Mouse (Mus musculus) CH12.LX (cell line): ENCODE results near the gene Actr1b. TPM values are rescaled to one million over a fixed set of nuclear protein-coding genes. Genes with fewer than 3 reads are reported as not detected.
A peak's percentile ranks its signal among the peaks of the same experiment; 100 is the strongest.

Experiments
- DNase-seq: peaks from one replicate; pipeline ENCODE4 v3.0.0-alpha.2; 2013; ENCODE audit errors: extremely low read depth
- H3K27ac ChIP-seq: 2 replicates; pipeline ENCODE4 v1.5.1; 2012; ENCODE audit warnings: low read depth, mild to moderate bottlenecking, control low read depth, moderate library complexity; ENCODE audit not compliant: insufficient read depth
- H3K27me3 ChIP-seq: replicated peaks from 2 replicates; pipeline ENCODE3; 2012; ENCODE audit warnings: inconsistent platforms
- H3K36me3 ChIP-seq, 2 experiments: replicated peaks in 1 of 2; 2 replicates each; pipeline versions ENCODE3 to v1.6.1; 2012; ENCODE audit warnings: inconsistent platforms in 1 of 2, low read length in 1 of 2, mild to moderate bottlenecking in 1 of 2, mixed read lengths in 1 of 2, moderate library complexity in 1 of 2; ENCODE audit not compliant: control insufficient read depth in 1 of 2, insufficient read depth in 1 of 2
- H3K4me1 ChIP-seq, 2 experiments: 2 replicates each; pipeline ENCODE4 v1.6.1; 2012; ENCODE audit warnings: inconsistent platforms in 1 of 2, moderate library complexity in 1 of 2; ENCODE audit not compliant: insufficient read depth in 2 of 2, control insufficient read depth in 1 of 2
- H3K4me2 ChIP-seq: 2 replicates; pipeline ENCODE4 v1.6.1; 2012; ENCODE audit warnings: low read depth, mild to moderate bottlenecking, control low read depth; ENCODE audit not compliant: poor library complexity, insufficient read depth, severe bottlenecking
- H3K4me3 ChIP-seq, 3 experiments: fragments of 150-350 bp in 1 of 3; sonication (generic) in 1 of 3; replicated peaks in 1 of 3; 2 replicates each; pipeline versions ENCODE3 to v1.5.1; 2011 to 2012; ENCODE audit warnings: low read depth in 2 of 3, low read length in 2 of 3, mild to moderate bottlenecking in 2 of 3, moderate library complexity in 2 of 3, control low read depth in 1 of 3, improper control_type of control experiment in 1 of 3, inconsistent platforms in 1 of 3, mixed read lengths in 1 of 3; ENCODE audit not compliant: poor library complexity in 1 of 3
- H3K79me2 ChIP-seq: replicated peaks from 2 replicates; pipeline ENCODE4 v1.6.1; 2012; ENCODE audit warnings: mild to moderate bottlenecking, moderate library complexity; ENCODE audit not compliant: control insufficient read depth, poor library complexity, insufficient read depth, severe bottlenecking; ENCODE audit errors: extremely low read depth
- H3K9ac ChIP-seq: 2 replicates; pipeline ENCODE4 v1.6.1; 2012; ENCODE audit warnings: low read depth, mild to moderate bottlenecking, control low read depth, moderate library complexity; ENCODE audit not compliant: insufficient read depth
- H3K9me3 ChIP-seq: replicated peaks from 2 replicates; pipeline ENCODE3; 2012; ENCODE audit warnings: low read length, inconsistent platforms, mixed read lengths
- BHLHE40 ChIP-seq: IDR thresholded peaks from 2 replicates; pipeline ENCODE4 v1.6.1; 2011; ENCODE audit warnings: mild to moderate bottlenecking, low read depth, low read length, improper control_type of control experiment
- CHD2 ChIP-seq: IDR thresholded peaks from 2 replicates; pipeline ENCODE4 v1.6.1; 2011; ENCODE audit warnings: low read length, improper control_type of control experiment
- E2F4 ChIP-seq: IDR thresholded peaks from 2 replicates; pipeline ENCODE4 v1.6.1; 2011; ENCODE audit warnings: low read depth, low read length, improper control_type of control experiment; ENCODE audit not compliant: insufficient replicate concordance
- EP300 ChIP-seq: IDR thresholded peaks from 2 replicates; pipeline ENCODE4 v1.6.1; 2011; ENCODE audit warnings: low read length, improper control_type of control experiment
- GABPA ChIP-seq: IDR thresholded peaks from 2 replicates; pipeline ENCODE4 v1.6.1; 2012; ENCODE audit warnings: low read depth, low read length, improper control_type of control experiment, inconsistent platforms; ENCODE audit not compliant: insufficient replicate concordance
- IRF4 ChIP-seq: IDR thresholded peaks from 2 replicates; pipeline ENCODE4 v1.6.1; 2014; ENCODE audit warnings: low read depth, mild to moderate bottlenecking, inconsistent platforms, low read length, improper control_type of control experiment
- JUN ChIP-seq: IDR thresholded peaks from 2 replicates; pipeline ENCODE4 v1.6.1; 2011; ENCODE audit warnings: low read depth, mild to moderate bottlenecking, low read length, improper control_type of control experiment, moderate library complexity; ENCODE audit not compliant: insufficient read depth
- MAFK ChIP-seq: IDR thresholded peaks from 2 replicates; pipeline ENCODE4 v1.6.1; 2011; ENCODE audit warnings: low read length, improper control_type of control experiment; ENCODE audit not compliant: insufficient replicate concordance
- MAX ChIP-seq: IDR thresholded peaks from 2 replicates; pipeline ENCODE4 v1.6.1; 2011; ENCODE audit warnings: low read length, improper control_type of control experiment
- MAZ ChIP-seq: IDR thresholded peaks from 2 replicates; pipeline ENCODE4 v1.6.1; 2012; ENCODE audit warnings: low read depth, mild to moderate bottlenecking, inconsistent platforms, low read length, improper control_type of control experiment, moderate library complexity
- MEF2A ChIP-seq: IDR thresholded peaks from 2 replicates; pipeline ENCODE4 v1.6.1; 2014; ENCODE audit warnings: low read depth, mild to moderate bottlenecking, inconsistent platforms, low read length, improper control_type of control experiment, borderline replicate concordance
- MYC ChIP-seq: IDR thresholded peaks from 2 replicates; pipeline ENCODE4 v1.6.1; 2011; ENCODE audit warnings: low read depth, mild to moderate bottlenecking, improper control_type of control experiment, low read length
- NRF1 ChIP-seq: IDR thresholded peaks from 2 replicates; pipeline ENCODE4 v1.6.1; 2014; ENCODE audit warnings: low read depth, mild to moderate bottlenecking, inconsistent platforms, low read length, improper control_type of control experiment, moderate library complexity
- PAX5 ChIP-seq: IDR thresholded peaks from 2 replicates; pipeline ENCODE4 v1.6.1; 2012; ENCODE audit warnings: low read length, inconsistent platforms, mixed read lengths
- POLR2A ChIP-seq: IDR thresholded peaks from 2 replicates; pipeline ENCODE4 v1.6.1; 2011; ENCODE audit warnings: low read depth, mild to moderate bottlenecking, improper control_type of control experiment, low read length
- POLR2AphosphoS2 ChIP-seq: IDR thresholded peaks from 2 replicates; pipeline ENCODE4 v1.6.1; 2011; ENCODE audit warnings: low read depth, low read length, improper control_type of control experiment
- SIN3A ChIP-seq: IDR thresholded peaks from 2 replicates; pipeline ENCODE4 v1.6.1; 2012; ENCODE audit warnings: low read length, improper control_type of control experiment, inconsistent platforms
- TCF12 ChIP-seq: IDR thresholded peaks from 2 replicates; pipeline ENCODE4 v1.6.1; 2014; ENCODE audit warnings: low read depth, mild to moderate bottlenecking, inconsistent platforms, low read length, improper control_type of control experiment
- UBTF ChIP-seq: IDR thresholded peaks from 2 replicates; pipeline ENCODE4 v1.6.1; 2012; ENCODE audit warnings: low read depth, mild to moderate bottlenecking, inconsistent platforms, low read length, improper control_type of control experiment, moderate library complexity
- USF2 ChIP-seq: conservative IDR thresholded peaks from 2 replicates; pipeline ENCODE4 v1.6.1; 2011; ENCODE audit warnings: low read depth, low read length, improper control_type of control experiment
- ZC3H11A ChIP-seq: IDR thresholded peaks from 2 replicates; pipeline ENCODE4 v1.6.1; 2012; ENCODE audit warnings: low read depth, mild to moderate bottlenecking, inconsistent platforms, low read length, improper control_type of control experiment
- ZKSCAN1 ChIP-seq: IDR thresholded peaks from 2 replicates; pipeline ENCODE4 v1.6.1; 2012; ENCODE audit warnings: low read depth, inconsistent platforms, low read length, improper control_type of control experiment, borderline replicate concordance
- ZMIZ1 ChIP-seq: IDR thresholded peaks from 2 replicates; pipeline ENCODE4 v1.6.1; 2012; ENCODE audit warnings: low read depth, mild to moderate bottlenecking, inconsistent platforms, low read length, improper control_type of control experiment
- ZNF384 ChIP-seq: IDR thresholded peaks from 2 replicates; pipeline ENCODE4 v1.6.1; 2012; ENCODE audit warnings: low read depth, low read length, improper control_type of control experiment, inconsistent platforms
- dilution Hi-C: fragments of 300-500 bp; cut with MboI; formaldehyde crosslinking; loops from 2 replicates; pipeline ENCODE4 v1.14.3; 2020; ENCODE audit warnings: low sequenced_read_pairs; ENCODE audit not compliant: extremely low pct_unique_long_range_greater_than_20kb, extremely low pct_ligation_motif_present
- in situ Hi-C: fragments of 300-500 bp; cut with MboI; formaldehyde crosslinking; loops from 3 replicates; pipeline ENCODE4 v1.14.3; 2019; ENCODE audit warnings: low sequenced_read_pairs, low pct_ligation_motif_present, low pct_unique_long_range_greater_than_20kb, mixed read lengths
- polyA plus RNA-seq: library from polyadenylated mRNA; unstranded; fragments of >175 nt; gene quantifications from 2 replicates; pipeline ENCODE4 v1.2.1, GENCODE M21; 2012; ENCODE audit warnings: low read depth; ENCODE audit not compliant: insufficient read length
- total RNA-seq, 2 experiments: library from RNA; depleted of rRNA; stranded (reverse); fragments of 300-350 nt in 1 of 2; fragments of >200 nt in 1 of 2; gene quantifications; 2 replicates each; pipeline ENCODE4 v1.2.3; 2012 to 2014

The Actr1b gene
- total and polyA plus RNA-seq, 3 experiments: 61.0 to 71.2 (median 66.2) TPM

DNA sequence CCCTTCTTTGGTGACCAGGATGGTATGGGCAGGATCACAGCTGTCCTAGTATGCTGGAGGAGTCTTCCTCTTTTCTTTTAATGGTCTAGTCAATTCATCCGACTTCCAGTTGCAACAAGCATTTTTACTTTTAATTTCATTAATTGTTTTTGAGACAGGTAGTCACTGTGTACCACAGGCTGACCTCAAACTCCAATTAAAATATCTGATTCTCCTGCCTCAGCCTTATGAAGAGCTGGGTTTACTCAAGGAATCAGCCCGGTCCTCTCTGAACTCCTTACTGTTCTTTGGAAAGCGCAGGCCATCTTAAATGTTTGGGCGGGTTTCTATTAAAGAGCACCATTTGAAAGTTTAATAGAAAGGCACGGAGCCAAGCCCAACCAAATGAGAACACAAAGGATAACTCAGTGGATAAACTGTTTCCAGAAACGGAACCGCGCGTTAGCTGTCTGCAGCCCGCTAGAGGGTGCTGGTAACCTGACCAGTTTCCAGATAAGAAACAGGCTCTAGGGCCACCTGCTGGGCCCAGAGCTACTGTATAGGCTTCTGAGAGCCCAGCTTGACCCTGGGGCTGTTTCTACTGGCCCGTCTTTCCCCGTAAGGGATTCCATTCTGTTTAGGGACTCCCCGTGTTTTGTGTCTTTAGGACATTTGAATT lies 30.3 kb downstream of the Actr1b start (continued):
- no peak for TF ChIP-seq PAX5
- TF ChIP-seq UBTF: no peak
- TF ChIP-seq MEF2A: peak; percentile 45; the same call in 1 of the 2 replicates
- no peak for TF ChIP-seq MAFK
- no peak for TF ChIP-seq JUN
- TF ChIP-seq ZC3H11A: peak; percentile 48
- TF ChIP-seq E2F4: no peak
- TF ChIP-seq POLR2AphosphoS2: no peak
- no peak for TF ChIP-seq CHD2
- TF ChIP-seq, all 38 proteins: peak for 12

DNA sequence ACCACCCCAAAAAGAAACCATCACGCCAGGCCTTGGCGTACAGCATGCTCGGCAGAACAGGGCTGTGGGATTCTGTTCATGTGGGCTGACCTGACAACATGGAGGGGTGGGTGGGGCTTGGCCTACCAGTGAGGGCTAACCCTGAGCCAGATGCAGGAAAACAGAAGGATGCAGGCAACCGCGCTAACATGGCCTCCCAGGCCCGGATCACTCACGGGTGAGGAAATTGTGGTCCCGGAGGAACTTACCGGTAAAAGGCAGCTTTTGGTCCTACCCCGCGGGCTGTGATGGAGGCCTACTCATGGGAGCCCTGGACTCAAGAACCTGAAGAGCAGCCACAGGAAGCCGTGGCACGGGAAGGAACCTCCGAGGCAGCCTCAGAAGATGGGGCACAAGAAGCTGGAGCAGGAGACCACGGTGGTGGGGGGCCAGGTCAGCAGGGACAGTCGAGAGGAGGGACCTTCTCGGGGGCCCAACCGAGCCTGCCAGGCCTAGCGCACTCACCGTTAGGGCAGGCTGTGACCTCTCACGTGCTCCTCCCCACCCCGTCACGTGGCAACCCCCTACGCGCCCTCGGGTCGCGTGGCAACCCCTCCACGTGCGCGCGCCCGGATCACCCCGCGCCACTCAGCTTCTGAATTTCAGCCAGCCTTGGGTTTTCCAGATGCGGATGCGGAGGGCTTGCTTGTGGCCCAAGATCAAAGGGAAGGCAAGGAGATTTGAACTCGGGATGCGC lies 31.4 kb downstream of the Actr1b start, which contains the start of gene Fam178b:
TSS of gene Fam178b (minus strand) at position 564 of the 736 bp plus-strand sequence.
- H3K9me3 ChIP-seq: no peaks in the 10 kb centered on the region
- in situ Hi-C loops: no loop called here
- no peak within 1 kb of the TSS for H3K4me2 ChIP-seq
- H3K4me3 ChIP-seq: no peak within 1 kb of the TSS
- H3K9ac ChIP-seq: no peak within 1 kb of the TSS
- no peaks in the 10 kb centered on the region for H3K79me2 ChIP-seq
- TF ChIP-seq CHD2 (no peak), POLR2AphosphoS2 (no peak), BHLHE40 (no peak), ZMIZ1 (no peak), ZNF384 (no peak), USF2 (no peak)
- H3K36me3 ChIP-seq: no peaks in the 10 kb centered on the region
- H3K27me3 ChIP-seq: no peaks in the 10 kb centered on the region
- H3K27ac ChIP-seq: no peak within 1 kb of the TSS
- dilution Hi-C loops: no loop called here
- H3K4me1 ChIP-seq: peaks cover 0 to 5% of the 10 kb centered on the region in 2 experiments; a peak in 1 of 4 replicates
- no peak for DNase-seq

DNA sequence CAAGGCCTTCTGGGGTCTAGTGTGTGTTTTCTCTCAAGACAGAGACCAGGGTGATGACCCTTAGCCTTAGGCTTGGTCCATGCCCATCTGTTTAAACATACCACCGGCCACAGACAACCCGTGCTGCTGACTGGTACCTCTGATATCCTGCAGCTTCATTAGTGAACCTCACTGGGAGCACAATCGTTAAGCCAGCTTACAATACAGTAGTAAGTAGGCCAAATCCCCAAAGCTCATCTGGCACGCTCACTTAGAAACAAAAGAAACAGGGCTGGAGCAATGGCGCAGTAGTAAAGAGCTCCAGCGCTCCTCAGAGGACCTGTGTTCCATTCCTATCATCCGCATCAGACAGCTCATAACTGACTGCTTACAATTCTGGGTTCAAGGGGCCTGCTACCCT lies 33.3 kb downstream of the Actr1b start:
- Histone ChIP-seq H3K79me2 (no peaks in the 10 kb centered on the region), H3K27ac (no peak overlapping the region), H3K9ac (no peak overlapping the region), H3K9me3 (no peaks in the 10 kb centered on the region), H3K4me1 (peaks cover 0 to 5% of the 10 kb centered on the region in 2 experiments; a peak in 1 of 4 replicates), H3K36me3 (no peaks in the 10 kb centered on the region), H3K27me3 (no peaks in the 10 kb centered on the region), H3K4me3 (no peak overlapping the region), H3K4me2 (no peak overlapping the region)
- TF ChIP-seq PAX5 (no peak), MAX (no peak), NRF1 (no peak), SIN3A (no peak), MAZ (no peak), ZKSCAN1 (no peak), MEF2A (no peak), POLR2A (no peak), MYC (no peak), ZC3H11A (no peak), ZMIZ1 (no peak), TCF12 (no peak), EP300 (no peak), IRF4 (no peak), GABPA (no peak)
- dilution Hi-C loops: no loop called here
- no peak for DNase-seq
- in situ Hi-C loops: no loop called here
